Mouse (Mus musculus) left cerebral cortex, adult 18-20 months (tissue): ENCODE measurements around the gene Babam1. TPM values are rescaled to one million over a fixed set of nuclear protein-coding genes. Genes with fewer than 3 reads are reported as not detected.

Source experiments
- DNase-seq, 2 experiments: peaks; one replicate each; pipeline ENCODE4 v3.0.0; 2021 to 2022; ENCODE audit warnings: low spot score in 2 of 2, mixed read lengths in 1 of 2
- total RNA-seq, 2 experiments: library from RNA; stranded (reverse); gene quantifications; 2 replicates each; pipeline ENCODE4 v1.2.3; 2021

Babam1 gene
- total RNA-seq, 2 experiments from 2014 or later, result 104 to 107 TPM

GRCm38 (mm10) chr8:71380178-71381171 lies 16.2 kb upstream of the Babam1 start:
- DNase-seq, result no peak

GRCm38 (mm10) chr8:71381421-71381970 lies 15.2 kb upstream of the Babam1 start, which contains the start of gene Nr2f6:
TSS of gene Nr2f6 (minus strand) at chr8:71381960.
- no peak for DNase-seq

- peak; percentile 53 to 74 for DNase-seq
These were observed 14.4 kb upstream of the Babam1 start for GRCm38 (mm10) chr8:71381971-71382961.

- no peak for DNase-seq
These were observed 13.3 kb upstream of the Babam1 start for GRCm38 (mm10) chr8:71383396-71383795.

- no peak for DNase-seq
These were observed 12.8 kb upstream of the Babam1 start for GRCm38 (mm10) chr8:71383860-71384259.

- DNase-seq, result no peak
These were observed 11.3 kb upstream of the Babam1 start for GRCm38 (mm10) chr8:71385212-71385835.

GRCm38 (mm10) chr8:71388267-71388666 lies 8.4 kb upstream of the Babam1 start:
- no peak for DNase-seq

GRCm38 (mm10) chr8:71391696-71392095 lies 5.0 kb upstream of the Babam1 start:
- no peak for DNase-seq

GRCm38 (mm10) chr8:71392391-71392790 lies 4.3 kb upstream of the Babam1 start:
- no peak for DNase-seq

- no peak for DNase-seq
These were observed 3.8 kb upstream of the Babam1 start for GRCm38 (mm10) chr8:71392871-71393270.

- DNase-seq, result peak in 1 of 2 experiments; percentile 0
These were observed 2.2 kb upstream of the Babam1 start for GRCm38 (mm10) chr8:71394481-71394880.

GRCm38 (mm10) chr8:71395071-71395470 lies 1.6 kb upstream of the Babam1 start:
- peak in 1 of 2 experiments; percentile 0 for DNase-seq

- no peak for DNase-seq
These were observed 1.0 kb upstream of the Babam1 start, which contains the start of gene Ushbp1 for GRCm38 (mm10) chr8:71395629-71396028. TSS of gene Ushbp1 (minus strand) at chr8:71395802.

GRCm38 (mm10) chr8:71397701-71398100 lies 1.0 kb downstream of the Babam1 start:
- DNase-seq, result no peak

- DNase-seq, result no peak
These were observed 4.2 kb downstream of the Babam1 start for GRCm38 (mm10) chr8:71400826-71401225.

- DNase-seq, result no peak
These were observed 4.8 kb downstream of the Babam1 start for GRCm38 (mm10) chr8:71401454-71401853.

GRCm38 (mm10) chr8:71402446-71402964 lies 5.8 kb downstream of the Babam1 start:
- no peak for DNase-seq

- no peak for DNase-seq
These were observed 6.6 kb downstream of the Babam1 start for GRCm38 (mm10) chr8:71403107-71403885.

GRCm38 (mm10) chr8:71404011-71404410 lies 7.3 kb downstream of the Babam1 start:
- no peak for DNase-seq
